Mouse (Mus musculus) cortical plate, adult 2 months (tissue): ENCODE data around the gene Cbln1.

Source experiments
- CTCF ChIP-seq: fragments of 200-500 bp; IDR thresholded peaks from 2 replicates; pipeline ENCODE4 v1.5.1; 2011; ENCODE audit warnings: mild to moderate bottlenecking, control low read depth, low read length; ENCODE audit not compliant: insufficient read depth; ENCODE audit errors: extremely low read depth
- POLR2A ChIP-seq: fragments of 200-500 bp; IDR thresholded peaks from 2 replicates; pipeline ENCODE4 v1.6.1; 2011; ENCODE audit warnings: mild to moderate bottlenecking, low read length, control low read depth; ENCODE audit not compliant: insufficient read depth; ENCODE audit errors: extremely low read depth

DNA sequence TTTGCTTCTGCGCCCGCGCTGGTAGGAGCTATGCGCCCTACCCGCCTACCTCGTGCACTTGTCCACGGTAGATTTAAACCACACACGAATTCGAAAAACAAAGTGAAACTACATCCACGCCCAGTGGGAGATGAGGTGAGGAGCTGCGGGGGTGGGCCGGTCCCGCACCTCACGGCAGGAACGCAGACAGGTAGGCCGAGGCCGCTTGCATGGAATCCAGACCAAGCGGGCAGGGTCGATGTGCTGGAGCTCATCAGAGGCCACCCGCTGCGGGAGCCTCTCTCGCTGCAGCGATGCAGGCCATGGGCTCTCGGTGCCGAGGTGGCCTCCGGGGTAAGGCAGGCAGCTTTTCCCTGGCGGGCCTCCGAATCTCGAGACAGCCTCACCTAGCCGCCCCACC, 905 bp upstream of the Cbln1 start:
- no peak for TF ChIP-seq POLR2A
- no peak for TF ChIP-seq CTCF
